Mouse (Mus musculus): ENCODE data around the gene Tbc1d8. TPM values are rescaled to one million over a fixed set of nuclear protein-coding genes. Genes with fewer than 3 reads are reported as not detected.
A peak's percentile ranks its signal among the peaks of the same experiment; 100 is the strongest.

Gene Tbc1d8
- total and polyA plus RNA-seq, 3 experiments: 5.2 to 6.3 (median 6.1) TPM

DNA sequence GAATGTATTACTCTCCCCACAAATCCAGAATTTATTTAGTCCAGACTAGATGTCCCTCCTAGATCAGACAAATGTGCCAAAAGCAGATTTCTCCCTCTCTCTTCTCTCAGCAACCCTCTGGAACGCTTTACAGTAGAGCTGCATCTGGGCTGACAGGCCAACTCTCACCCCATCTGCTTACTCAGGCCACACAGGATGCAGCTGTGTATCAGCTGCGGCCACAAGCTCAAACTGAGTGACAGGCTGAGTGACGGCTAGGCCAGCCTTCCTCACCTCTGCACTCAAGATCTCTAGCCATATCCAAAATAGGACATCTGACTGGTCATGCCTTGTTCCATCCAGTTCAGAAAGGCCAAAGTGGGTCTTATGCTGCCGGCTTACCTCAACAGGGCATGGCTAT is 82.2 kb downstream of the Tbc1d8 start:
- H3K36me3 ChIP-seq (ENCODE audit: control insufficient read depth, insufficient read depth, low read length): no peaks in the 10 kb centered on the region
- intact Hi-C loops (cut with DNase I): no loop called here
- peak in 1 of 2 experiments; percentile 22 for DNase-seq
- H3K27me3 ChIP-seq (ENCODE audit: control insufficient read depth, insufficient read depth, low read length): no peaks in the 10 kb centered on the region
- no peaks in the 10 kb centered on the region for H3K79me2 ChIP-seq (replicated peaks; ENCODE audit: control insufficient read depth, insufficient read depth, low read length)
- H3K9ac ChIP-seq (ENCODE audit: low read depth, low read length): no peak overlapping the region
- H3K27ac ChIP-seq: no peak overlapping the region
- no peak for TF ChIP-seq EP300 (IDR thresholded peaks at IDR 0.05; ENCODE audit: insufficient read depth, low read depth, low read length)
- no peak for TF ChIP-seq CTCF (IDR thresholded peaks at IDR 0.05)
- TF ChIP-seq POLR2A (IDR thresholded peaks at IDR 0.05; ENCODE audit: insufficient read depth, low read depth, low read length): no peak
- 39% methylated on average over 4 of the region's 4 CpGs for WGBS
- H3K4me1 ChIP-seq (ENCODE audit: control insufficient read depth, insufficient read depth, low read length): peaks cover 5% of the 10 kb centered on the region
- H3K4me3 ChIP-seq: no peak overlapping the region

DNA sequence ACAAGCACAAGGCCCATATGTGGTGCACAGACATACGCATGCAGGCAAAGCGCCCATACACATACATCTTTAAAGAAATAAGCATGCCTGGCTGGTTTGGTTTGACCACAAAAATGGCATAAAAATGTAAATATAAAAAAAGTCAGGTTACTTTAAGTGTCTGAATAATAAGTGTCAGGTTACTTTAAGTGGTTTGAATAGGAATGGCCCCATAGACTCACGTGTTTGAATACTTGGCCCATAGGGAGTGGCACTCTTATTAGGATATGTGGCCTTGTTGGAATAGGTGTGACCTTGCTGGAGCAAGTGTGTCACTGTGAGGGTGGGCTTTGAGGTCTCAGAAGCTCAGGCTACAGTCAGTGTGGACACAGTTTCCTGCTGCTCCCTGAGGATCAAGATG is 83.9 kb downstream of the Tbc1d8 start:
- H3K4me3 ChIP-seq: no peak overlapping the region
- H3K27me3 ChIP-seq (ENCODE audit: control insufficient read depth, insufficient read depth, low read length): no peaks in the 10 kb centered on the region
- no peak overlapping the region for H3K9ac ChIP-seq (ENCODE audit: low read depth, low read length)
- no peak for TF ChIP-seq EP300 (IDR thresholded peaks at IDR 0.05; ENCODE audit: insufficient read depth, low read depth, low read length)
- TF ChIP-seq POLR2A (IDR thresholded peaks at IDR 0.05; ENCODE audit: insufficient read depth, low read depth, low read length): no peak
- no peak for TF ChIP-seq CTCF (IDR thresholded peaks at IDR 0.05)
- intact Hi-C loops (cut with DNase I): no loop called here
- DNase-seq: no peak
- H3K27ac ChIP-seq: no peak overlapping the region; the same call in 1 of the 2 replicates
- no peaks in the 10 kb centered on the region for H3K36me3 ChIP-seq (ENCODE audit: control insufficient read depth, insufficient read depth, low read length)
- H3K4me1 ChIP-seq (ENCODE audit: control insufficient read depth, insufficient read depth, low read length): peaks cover 5% of the 10 kb centered on the region
- WGBS: 90% methylated on average over 3 of the region's 3 CpGs
- no peaks in the 10 kb centered on the region for H3K79me2 ChIP-seq (replicated peaks; ENCODE audit: control insufficient read depth, insufficient read depth, low read length)

DNA sequence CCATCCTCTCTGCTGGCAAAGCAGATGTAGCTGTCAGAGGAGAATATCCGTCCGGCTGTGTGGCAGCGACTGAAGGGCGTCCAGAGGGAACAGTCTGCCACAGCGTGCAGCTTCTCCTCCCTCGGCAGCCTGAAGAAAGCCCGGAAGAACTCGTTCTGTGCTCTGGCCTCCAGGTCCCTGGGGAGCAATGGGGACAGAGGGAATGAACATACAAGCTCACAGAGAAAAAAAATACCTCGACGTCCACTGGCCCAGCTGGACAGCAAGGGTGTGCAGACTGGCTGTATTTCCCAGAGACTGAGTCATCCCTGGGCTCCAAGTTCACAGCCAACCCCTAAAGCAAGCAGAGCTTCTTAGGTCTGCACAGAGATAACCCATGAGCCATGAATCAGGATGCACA is 84.5 kb downstream of the Tbc1d8 start:
- DNase-seq: peak; percentile 62 to 79
- Histone ChIP-seq H3K36me3 (ENCODE audit: control insufficient read depth, insufficient read depth, low read length) (no peaks in the 10 kb centered on the region), H3K27me3 (ENCODE audit: control insufficient read depth, insufficient read depth, low read length) (no peaks in the 10 kb centered on the region), H3K4me1 (ENCODE audit: control insufficient read depth, insufficient read depth, low read length) (peaks cover 4% of the 10 kb centered on the region), H3K4me3 (no peak overlapping the region), H3K9ac (ENCODE audit: low read depth, low read length) (no peak overlapping the region), H3K79me2 (replicated peaks; ENCODE audit: control insufficient read depth, insufficient read depth, low read length) (no peaks in the 10 kb centered on the region), H3K27ac (peak overlapping the region; percentile 65)
- WGBS: 46% methylated on average over 10 of the region's 10 CpGs
- intact Hi-C loops (cut with DNase I): no loop called here
- 0 out of 2 replicates have a peak, but pooled peaks have one; percentile 41 for TF ChIP-seq EP300 (IDR thresholded peaks at IDR 0.05; ENCODE audit: insufficient read depth, low read depth, low read length)
- no peak for TF ChIP-seq POLR2A (IDR thresholded peaks at IDR 0.05; ENCODE audit: insufficient read depth, low read depth, low read length)
- no peak for TF ChIP-seq CTCF (IDR thresholded peaks at IDR 0.05)

DNA sequence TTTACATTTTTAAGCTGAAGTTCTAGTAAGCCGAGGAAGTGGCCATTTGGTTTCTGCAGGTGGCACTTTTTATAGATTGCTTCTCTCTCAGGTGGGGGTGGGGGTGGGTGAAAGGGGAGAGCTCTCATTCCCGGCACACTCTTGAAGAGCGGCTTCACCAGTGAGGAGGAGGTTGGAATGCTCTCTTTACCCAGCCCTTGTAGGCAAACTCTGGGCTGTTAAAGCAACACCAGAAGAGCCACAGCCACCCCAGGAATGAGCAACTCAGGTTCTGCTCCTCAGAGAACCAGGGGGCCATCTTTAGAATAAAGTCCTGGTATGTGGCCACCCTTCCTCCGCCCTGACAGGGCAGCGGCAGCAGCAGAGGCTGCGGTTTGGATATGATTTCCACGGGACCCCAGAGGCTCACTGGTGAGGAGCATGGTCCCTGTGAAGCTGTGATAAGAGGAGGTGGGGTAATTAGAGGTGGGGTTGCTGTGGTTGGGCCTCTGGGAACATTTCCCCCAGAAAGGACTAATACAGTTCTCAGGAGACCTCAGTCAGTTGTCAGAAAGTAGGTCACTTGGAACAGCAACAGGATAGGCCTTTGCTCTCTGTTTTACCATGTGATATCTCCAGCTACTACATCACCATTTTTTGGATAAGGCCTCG is 85.2 kb downstream of the Tbc1d8 start:
- Histone ChIP-seq H3K27me3 (ENCODE audit: control insufficient read depth, insufficient read depth, low read length) (no peaks in the 10 kb centered on the region), H3K36me3 (ENCODE audit: control insufficient read depth, insufficient read depth, low read length) (no peaks in the 10 kb centered on the region), H3K79me2 (replicated peaks; ENCODE audit: control insufficient read depth, insufficient read depth, low read length) (no peaks in the 10 kb centered on the region), H3K4me3 (no peak overlapping the region), H3K9ac (ENCODE audit: low read depth, low read length) (no peak overlapping the region), H3K27ac (peak overlapping the region; percentile 65), H3K4me1 (ENCODE audit: control insufficient read depth, insufficient read depth, low read length) (peaks cover 4% of the 10 kb centered on the region)
- DNase-seq: peak; percentile 27 to 42
- TF ChIP-seq POLR2A (IDR thresholded peaks at IDR 0.05; ENCODE audit: insufficient read depth, low read depth, low read length) (no peak), CTCF (IDR thresholded peaks at IDR 0.05) (no peak), EP300 (IDR thresholded peaks at IDR 0.05; ENCODE audit: insufficient read depth, low read depth, low read length) (no peak)
- WGBS: 74% methylated on average over 8 of the region's 8 CpGs
- intact Hi-C loops (cut with DNase I): loop anchor here (2.0 kb wide), 1 partner anchor 85 kb away; the partner anchor contains the start of gene Tbc1d8

DNA sequence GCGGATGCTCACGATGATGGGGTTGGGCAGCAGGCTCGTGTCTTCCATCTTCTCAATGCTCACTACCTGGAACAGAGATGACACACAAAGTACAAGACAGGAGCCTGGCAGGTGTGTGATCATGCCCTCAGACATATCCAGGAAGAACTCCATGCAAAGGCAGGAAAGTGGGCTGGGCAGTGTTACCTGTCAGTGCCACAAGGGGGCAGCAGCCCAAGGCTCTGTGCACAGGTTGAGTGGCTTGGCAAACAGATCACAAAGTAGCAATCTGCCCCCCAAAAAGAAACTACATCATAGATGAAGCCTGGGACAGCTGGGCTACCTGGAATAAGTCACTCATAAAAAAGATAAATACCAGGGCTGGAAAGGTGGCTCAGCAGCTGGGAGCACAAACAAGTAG is 86.4 kb downstream of the Tbc1d8 start:
- Histone ChIP-seq H3K4me3 (no peak overlapping the region), H3K4me1 (ENCODE audit: control insufficient read depth, insufficient read depth, low read length) (peaks cover 4% of the 10 kb centered on the region)

DNA sequence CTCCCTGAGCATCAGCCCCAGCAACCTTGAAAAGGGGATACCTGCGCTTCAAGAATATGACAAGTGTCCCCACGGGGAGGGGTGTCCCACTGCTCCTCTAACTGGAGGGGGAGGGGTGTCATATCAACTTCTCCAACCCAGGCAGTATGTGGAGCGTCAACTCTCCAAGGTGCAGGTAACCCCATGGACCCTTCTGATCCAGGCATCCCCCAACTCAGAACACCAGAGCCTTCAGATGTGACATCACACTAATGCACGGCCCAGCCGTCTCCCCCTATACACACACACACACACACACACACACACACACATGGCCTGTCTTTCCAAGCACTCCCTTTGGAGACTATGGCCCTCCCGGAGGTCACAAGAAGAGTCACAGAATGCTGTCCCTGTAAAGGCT is 86.9 kb downstream of the Tbc1d8 start:
- H3K27ac ChIP-seq: no peak overlapping the region
- H3K4me3 ChIP-seq: no peak overlapping the region
- H3K79me2 ChIP-seq (replicated peaks; ENCODE audit: control insufficient read depth, insufficient read depth, low read length): no peaks in the 10 kb centered on the region
- H3K4me1 ChIP-seq (ENCODE audit: control insufficient read depth, insufficient read depth, low read length): peaks cover 4% of the 10 kb centered on the region
- intact Hi-C loops (cut with DNase I): loop anchor here (1.0 to 2.0 kb wide), 3 partner anchors 87 to 131 kb away; partner anchors contain the start of gene Tbc1d8
- DNase-seq: no peak
- WGBS: 89% methylated on average over 6 of the region's 6 CpGs
- no peak for TF ChIP-seq POLR2A (IDR thresholded peaks at IDR 0.05; ENCODE audit: insufficient read depth, low read depth, low read length)
- no peak for TF ChIP-seq EP300 (IDR thresholded peaks at IDR 0.05; ENCODE audit: insufficient read depth, low read depth, low read length)
- H3K36me3 ChIP-seq (ENCODE audit: control insufficient read depth, insufficient read depth, low read length): no peaks in the 10 kb centered on the region
- H3K27me3 ChIP-seq (ENCODE audit: control insufficient read depth, insufficient read depth, low read length): no peaks in the 10 kb centered on the region
- H3K9ac ChIP-seq (ENCODE audit: low read depth, low read length): no peak overlapping the region

More for the DNA sequence above, 86.4 kb downstream of the Tbc1d8 start:
- intact Hi-C loops (cut with DNase I): loop anchor here (1.0 to 2.0 kb wide), 3 partner anchors 87 to 130 kb away; partner anchors contain the start of gene Tbc1d8
- no peak overlapping the region for H3K27ac ChIP-seq
- no peaks in the 10 kb centered on the region for H3K36me3 ChIP-seq (ENCODE audit: control insufficient read depth, insufficient read depth, low read length)
- no peaks in the 10 kb centered on the region for H3K27me3 ChIP-seq (ENCODE audit: control insufficient read depth, insufficient read depth, low read length)
- peak; percentile 75 to 83 for DNase-seq
- no peaks in the 10 kb centered on the region for H3K79me2 ChIP-seq (replicated peaks; ENCODE audit: control insufficient read depth, insufficient read depth, low read length)
- no peak overlapping the region for H3K9ac ChIP-seq (ENCODE audit: low read depth, low read length)
- 70% methylated on average over 3 of the region's 3 CpGs for WGBS
- TF ChIP-seq EP300 (IDR thresholded peaks at IDR 0.05; ENCODE audit: insufficient read depth, low read depth, low read length) (peak; percentile 76; the same call in 1 of the 2 replicates), POLR2A (IDR thresholded peaks at IDR 0.05; ENCODE audit: insufficient read depth, low read depth, low read length) (no peak), CTCF (IDR thresholded peaks at IDR 0.05) (peak; percentile 99)

Data from heart, adult 2 months (tissue).